Mouse (Mus musculus): Measurements from ENCODE around the gene Tceal1. TPM values are rescaled to one million over a fixed set of nuclear protein-coding genes. Genes with fewer than 3 reads are reported as not detected.
"Not testable (repeated sequence)": the region's sequence is repeated elsewhere in the genome, so short reads cannot be mapped to it uniquely, and the experiment has no call there.

Gene Tceal1
- polyA plus RNA-seq, 1 experiment from 2014 or later: 10.2 TPM

- not testable (repeated sequence) for H3K4me3 ChIP-seq (replicated peaks); H3K9ac ChIP-seq (replicated peaks); H3K27me3 ChIP-seq; H3K27ac ChIP-seq; H3K9me3 ChIP-seq; H3K36me3 ChIP-seq; H3K4me2 ChIP-seq; ATAC-seq (ENCODE audit: insufficient number of reproducible peaks, insufficient read depth, low FRiP score, low TSS enrichment, low read depth); H3K4me1 ChIP-seq (replicated peaks)
- WGBS: 61% methylated on average over 3 of the region's 3 CpGs
These were observed 7.1 kb downstream of the Tceal1 start for GRCm38 (mm10) chrX:136714742-136715474.

GRCm38 (mm10) chrX:136732016-136732415 is 24.2 kb downstream of the Tceal1 start:
- Histone ChIP-seq H3K4me1 (replicated peaks) (no peaks in the 10 kb centered on the region), H3K4me3 (replicated peaks) (no peak overlapping the region), H3K27ac (no peak overlapping the region), H3K27me3 (no peaks in the 10 kb centered on the region; the same call in 1 of the 2 replicates), H3K9ac (replicated peaks) (no peak overlapping the region), H3K9me3 (no peaks in the 10 kb centered on the region), H3K36me3 (peaks cover 16% of the 10 kb centered on the region), H3K4me2 (no peak overlapping the region)
- 81% methylated on average over 4 of the region's 4 CpGs for WGBS
- ATAC-seq (ENCODE audit: insufficient number of reproducible peaks, insufficient read depth, low FRiP score, low TSS enrichment, low read depth): no peak

GRCm38 (mm10) chrX:136740087-136740790 is 32.5 kb downstream of the Tceal1 start:
- ATAC-seq (ENCODE audit: insufficient number of reproducible peaks, insufficient read depth, low FRiP score, low TSS enrichment, low read depth): no peak
- 0 out of 2 replicates have a peak, but pooled peaks cover 2% of the 10 kb centered on the region for H3K4me1 ChIP-seq (replicated peaks)
- peaks cover 2% of the 10 kb centered on the region; the same call in 1 of the 2 replicates for H3K27me3 ChIP-seq
- H3K27ac ChIP-seq: peak overlapping the region; percentile 84; the same call in 1 of the 2 replicates
- H3K4me3 ChIP-seq (replicated peaks): peak overlapping the region; percentile 47
- 26% methylated on average over 15 of the region's 15 CpGs for WGBS
- H3K9ac ChIP-seq (replicated peaks): peak overlapping the region; percentile 65
- peak overlapping the region; percentile 61; the same call in 1 of the 2 replicates for H3K4me2 ChIP-seq
- no peaks in the 10 kb centered on the region for H3K9me3 ChIP-seq
- peaks cover 11% of the 10 kb centered on the region; the same call in 1 of the 2 replicates for H3K36me3 ChIP-seq

- WGBS: 15% methylated on average over 39 of the region's 39 CpGs
- peak; percentile 99 for ATAC-seq (ENCODE audit: insufficient number of reproducible peaks, insufficient read depth, low FRiP score, low TSS enrichment, low read depth)
- peaks cover 6% of the 10 kb centered on the region; the same call in 1 of the 2 replicates for H3K36me3 ChIP-seq
- peak overlapping the region; percentile 47 for H3K4me3 ChIP-seq (replicated peaks)
- H3K27ac ChIP-seq: peak overlapping the region; percentile 86
- H3K4me1 ChIP-seq (replicated peaks): 0 out of 2 replicates have a peak, but pooled peaks cover 2% of the 10 kb centered on the region
- H3K9me3 ChIP-seq: no peaks in the 10 kb centered on the region
- 0 out of 2 replicates have a peak overlapping the region, but pooled peaks have one; percentile 61 for H3K4me2 ChIP-seq
- H3K9ac ChIP-seq (replicated peaks): peak overlapping the region; percentile 65
- H3K27me3 ChIP-seq: peaks cover 2% of the 10 kb centered on the region; the same call in 1 of the 2 replicates
These were observed 33.2 kb downstream of the Tceal1 start for GRCm38 (mm10) chrX:136740791-136741650.

- peak overlapping the region; percentile 51 for H3K4me2 ChIP-seq
- peaks cover 6% of the 10 kb centered on the region; the same call in 1 of the 2 replicates for H3K36me3 ChIP-seq
- peak overlapping the region; percentile 47 for H3K4me3 ChIP-seq (replicated peaks)
- H3K9me3 ChIP-seq: no peaks in the 10 kb centered on the region
- peak overlapping the region; percentile 86 for H3K27ac ChIP-seq
- peak overlapping the region; percentile 51 for H3K9ac ChIP-seq (replicated peaks)
- peak; percentile 79 for ATAC-seq (ENCODE audit: insufficient number of reproducible peaks, insufficient read depth, low FRiP score, low TSS enrichment, low read depth)
- H3K27me3 ChIP-seq: peaks cover 2% of the 10 kb centered on the region; the same call in 1 of the 2 replicates
- 0 out of 2 replicates have a peak, but pooled peaks cover 2% of the 10 kb centered on the region for H3K4me1 ChIP-seq (replicated peaks)
- WGBS: 27% methylated on average over 44 of the region's 46 CpGs
These were observed 33.9 kb downstream of the Tceal1 start for GRCm38 (mm10) chrX:136741651-136742201.

- Histone ChIP-seq H3K27me3 (peaks cover 2% of the 10 kb centered on the region; the same call in 1 of the 2 replicates), H3K4me1 (replicated peaks) (0 out of 2 replicates have a peak, but pooled peaks cover 2% of the 10 kb centered on the region), H3K9me3 (no peaks in the 10 kb centered on the region), H3K4me2 (peak overlapping the region; percentile 51), H3K36me3 (peaks cover 6% of the 10 kb centered on the region; the same call in 1 of the 2 replicates), H3K9ac (replicated peaks) (peak overlapping the region; percentile 51), H3K27ac (peak overlapping the region; percentile 86), H3K4me3 (replicated peaks) (peak overlapping the region; percentile 47)
- WGBS: 25% methylated on average over 10 of the region's 10 CpGs
- ATAC-seq (ENCODE audit: insufficient number of reproducible peaks, insufficient read depth, low FRiP score, low TSS enrichment, low read depth): no peak
These were observed 34.5 kb downstream of the Tceal1 start for GRCm38 (mm10) chrX:136742241-136742640.

GRCm38 (mm10) chrX:136742661-136743103 is 34.9 kb downstream of the Tceal1 start:
- Histone ChIP-seq H3K36me3 (peaks cover 6% of the 10 kb centered on the region; the same call in 1 of the 2 replicates), H3K27ac (peak overlapping the region; percentile 86), H3K9me3 (no peaks in the 10 kb centered on the region), H3K9ac (replicated peaks) (peak overlapping the region; percentile 51; the same call in 1 of the 2 replicates), H3K27me3 (peaks cover 2% of the 10 kb centered on the region; the same call in 1 of the 2 replicates), H3K4me1 (replicated peaks) (0 out of 2 replicates have a peak, but pooled peaks cover 2% of the 10 kb centered on the region), H3K4me3 (replicated peaks) (peak overlapping the region; percentile 47), H3K4me2 (peak overlapping the region; percentile 51)
- ATAC-seq (ENCODE audit: insufficient number of reproducible peaks, insufficient read depth, low FRiP score, low TSS enrichment, low read depth): no peak
- 34% methylated on average over 5 of the region's 5 CpGs for WGBS

GRCm38 (mm10) chrX:136743459-136743858 is 35.7 kb downstream of the Tceal1 start, which contains the start of gene Morf4l2:
Gene Morf4l2 (minus strand): TSS chrX:136743690.
- H3K4me2 ChIP-seq: peak within 1 kb of the TSS; percentile 51
- 0 out of 2 replicates have a peak within 1 kb of the TSS, but pooled peaks have one; percentile 51 for H3K9ac ChIP-seq (replicated peaks)
- peaks cover 5% of the 10 kb centered on the region; the same call in 1 of the 2 replicates for H3K36me3 ChIP-seq
- H3K27ac ChIP-seq: peak within 1 kb of the TSS; percentile 86
- H3K27me3 ChIP-seq: peaks cover 2% of the 10 kb centered on the region; the same call in 1 of the 2 replicates
- H3K4me3 ChIP-seq (replicated peaks): peak within 1 kb of the TSS; percentile 47
- no peaks in the 10 kb centered on the region for H3K9me3 ChIP-seq
- 0 out of 2 replicates have a peak, but pooled peaks cover 2% of the 10 kb centered on the region for H3K4me1 ChIP-seq (replicated peaks)
- WGBS: 88% methylated on average over 12 of the region's 12 CpGs
- ATAC-seq (ENCODE audit: insufficient number of reproducible peaks, insufficient read depth, low FRiP score, low TSS enrichment, low read depth): no peak

GRCm38 (mm10) chrX:136744663-136745062 is 36.9 kb downstream of the Tceal1 start:
- ATAC-seq (ENCODE audit: insufficient number of reproducible peaks, insufficient read depth, low FRiP score, low TSS enrichment, low read depth): no peak
- no peaks in the 10 kb centered on the region for H3K4me1 ChIP-seq (replicated peaks)
- H3K27me3 ChIP-seq: peaks cover 2% of the 10 kb centered on the region
- no peak overlapping the region for H3K27ac ChIP-seq
- WGBS: 83% methylated on average over 8 of the region's 8 CpGs
- H3K9ac ChIP-seq (replicated peaks): no peak overlapping the region
- H3K9me3 ChIP-seq: no peaks in the 10 kb centered on the region
- no peak overlapping the region for H3K4me2 ChIP-seq
- H3K4me3 ChIP-seq (replicated peaks): no peak overlapping the region
- H3K36me3 ChIP-seq: peaks cover 7% of the 10 kb centered on the region; the same call in 1 of the 2 replicates

- no peak overlapping the region for H3K27ac ChIP-seq
- peaks cover 7% of the 10 kb centered on the region; the same call in 1 of the 2 replicates for H3K36me3 ChIP-seq
- no peak overlapping the region for H3K4me2 ChIP-seq
- H3K27me3 ChIP-seq: no peaks in the 10 kb centered on the region; the same call in 1 of the 2 replicates
- no peaks in the 10 kb centered on the region for H3K4me1 ChIP-seq (replicated peaks)
- H3K9ac ChIP-seq (replicated peaks): no peak overlapping the region
- no peak overlapping the region for H3K4me3 ChIP-seq (replicated peaks)
- 87% methylated on average over 4 of the region's 4 CpGs for WGBS
- no peaks in the 10 kb centered on the region for H3K9me3 ChIP-seq
- ATAC-seq (ENCODE audit: insufficient number of reproducible peaks, insufficient read depth, low FRiP score, low TSS enrichment, low read depth): no peak
These were observed 41.5 kb downstream of the Tceal1 start for GRCm38 (mm10) chrX:136749329-136749728.

Data from limb, embryonic 12.5 days (tissue).